Mouse (Mus musculus) heart, adult 2 months (tissue): ENCODE results near the gene Gm9958.

Source experiments
- CTCF ChIP-seq: fragments of 200-600 bp; IDR thresholded peaks from 2 replicates; pipeline ENCODE4 v1.8.1; 2022; ENCODE audit warnings: antibody characterized with exemption, mild to moderate bottlenecking, moderate library complexity
- EP300 ChIP-seq: fragments of 200-500 bp; IDR thresholded peaks from 2 replicates; pipeline ENCODE4 v1.6.1; 2011; ENCODE audit warnings: low read depth, low read length, control low read depth; ENCODE audit not compliant: insufficient read depth

- peak; percentile 66 for TF ChIP-seq CTCF
- TF ChIP-seq EP300, result no peak
Observed at GRCm38 (mm10) chr5:90383080-90383479, 16.1 kb downstream of the Gm9958 start.
